Mouse (Mus musculus): ENCODE measurements around the gene Rdh8. TPM values are rescaled to one million over a fixed set of nuclear protein-coding genes. Genes with fewer than 3 reads are reported as not detected.

The Rdh8 gene
- polyA plus RNA-seq, 1 experiment from 2014 or later = not detected

- H3K27me3 ChIP-seq (replicated peaks; ENCODE audit: control insufficient read depth, insufficient read depth, low read length) = no peaks in the 10 kb centered on the region
- H3K27ac ChIP-seq (ENCODE audit: low read depth, low read length) = no peak overlapping the region
- H3K9ac ChIP-seq (ENCODE audit: low read depth, low read length) = no peak overlapping the region
- no peaks in the 10 kb centered on the region for H3K9me3 ChIP-seq (ENCODE audit: control insufficient read depth, low read length)
- 22% methylated on average over 2 of the region's 2 CpGs for WGBS
- DNase-seq (ENCODE audit: low spot score) (no peak), ATAC-seq (replicated peaks; ENCODE audit: low FRiP score) (no peak)
- H3K4me2 ChIP-seq = no peak overlapping the region
- H3K4me3 ChIP-seq (ENCODE audit: low read depth, low read length) = no peak overlapping the region
- H3K36me3 ChIP-seq (ENCODE audit: control insufficient read depth, insufficient read depth, low read length) = no peaks in the 10 kb centered on the region
- H3K4me1 ChIP-seq (replicated peaks; ENCODE audit: control insufficient read depth, insufficient read depth, low read length) = no peaks in the 10 kb centered on the region
Observed at GRCm38 (mm10) chr9:20842670-20843069, 24.4 kb downstream of the Rdh8 start.

GRCm38 (mm10) chr9:20850179-20850578 lies 31.9 kb downstream of the Rdh8 start:
- ATAC-seq (replicated peaks; ENCODE audit: low FRiP score) (no peak), DNase-seq (ENCODE audit: low spot score) (no peak)
- Histone ChIP-seq H3K36me3 (ENCODE audit: control insufficient read depth, insufficient read depth, low read length) (no peaks in the 10 kb centered on the region), H3K27ac (ENCODE audit: low read depth, low read length) (no peak overlapping the region), H3K27me3 (replicated peaks; ENCODE audit: control insufficient read depth, insufficient read depth, low read length) (0 out of 2 replicates have a peak, but pooled peaks cover 4% of the 10 kb centered on the region), H3K4me2 (no peak overlapping the region), H3K4me1 (replicated peaks; ENCODE audit: control insufficient read depth, insufficient read depth, low read length) (no peaks in the 10 kb centered on the region), H3K9ac (ENCODE audit: low read depth, low read length) (no peak overlapping the region), H3K9me3 (ENCODE audit: control insufficient read depth, low read length) (no peaks in the 10 kb centered on the region), H3K4me3 (ENCODE audit: low read depth, low read length) (no peak overlapping the region)
- WGBS = 78% methylated on average over 2 of the region's 2 CpGs

- no peaks in the 10 kb centered on the region for H3K36me3 ChIP-seq (ENCODE audit: control insufficient read depth, insufficient read depth, low read length)
- no peak overlapping the region for H3K4me3 ChIP-seq (ENCODE audit: low read depth, low read length)
- peaks cover 4% of the 10 kb centered on the region; the same call in 1 of the 2 replicates for H3K27me3 ChIP-seq (replicated peaks; ENCODE audit: control insufficient read depth, insufficient read depth, low read length)
- peak; percentile 65 for DNase-seq (ENCODE audit: low spot score)
- no peaks in the 10 kb centered on the region for H3K9me3 ChIP-seq (ENCODE audit: control insufficient read depth, low read length)
- 7% methylated on average over 6 of the region's 6 CpGs for WGBS
- no peak overlapping the region for H3K27ac ChIP-seq (ENCODE audit: low read depth, low read length)
- peak; percentile 20; the same call in 1 of the 2 replicates for ATAC-seq (replicated peaks; ENCODE audit: low FRiP score)
- H3K4me1 ChIP-seq (replicated peaks; ENCODE audit: control insufficient read depth, insufficient read depth, low read length) = no peaks in the 10 kb centered on the region
- no peak overlapping the region for H3K9ac ChIP-seq (ENCODE audit: low read depth, low read length)
- H3K4me2 ChIP-seq = no peak overlapping the region
Observed at GRCm38 (mm10) chr9:20857131-20857530, 38.8 kb downstream of the Rdh8 start.

- 39% methylated on average over 6 of the region's 6 CpGs for WGBS
- no peak for ATAC-seq (replicated peaks; ENCODE audit: low FRiP score)
- no peak overlapping the region for H3K4me2 ChIP-seq
Observed at GRCm38 (mm10) chr9:20859926-20860325, 41.6 kb downstream of the Rdh8 start.

GRCm38 (mm10) chr9:20861821-20862220 lies 43.5 kb downstream of the Rdh8 start:
- H3K4me3 ChIP-seq (ENCODE audit: low read depth, low read length) = no peak overlapping the region
- DNase-seq (ENCODE audit: low spot score) (no peak), ATAC-seq (replicated peaks; ENCODE audit: low FRiP score) (no peak)
- H3K27me3 ChIP-seq (replicated peaks; ENCODE audit: control insufficient read depth, insufficient read depth, low read length) = no peaks in the 10 kb centered on the region; the same call in 1 of the 2 replicates
- 12% methylated on average over 4 of the region's 4 CpGs for WGBS
- no peaks in the 10 kb centered on the region for H3K9me3 ChIP-seq (ENCODE audit: control insufficient read depth, low read length)
- no peaks in the 10 kb centered on the region for H3K36me3 ChIP-seq (ENCODE audit: control insufficient read depth, insufficient read depth, low read length)
- no peak overlapping the region for H3K9ac ChIP-seq (ENCODE audit: low read depth, low read length)
- no peak overlapping the region for H3K4me2 ChIP-seq
- no peak overlapping the region for H3K27ac ChIP-seq (ENCODE audit: low read depth, low read length)
- H3K4me1 ChIP-seq (replicated peaks; ENCODE audit: control insufficient read depth, insufficient read depth, low read length) = no peaks in the 10 kb centered on the region

More at GRCm38 (mm10) chr9:20859926-20860325, 41.6 kb downstream of the Rdh8 start:
- Histone ChIP-seq H3K4me1 (replicated peaks; ENCODE audit: control insufficient read depth, insufficient read depth, low read length) (no peaks in the 10 kb centered on the region), H3K9ac (ENCODE audit: low read depth, low read length) (no peak overlapping the region), H3K27ac (ENCODE audit: low read depth, low read length) (no peak overlapping the region), H3K4me3 (ENCODE audit: low read depth, low read length) (no peak overlapping the region), H3K36me3 (ENCODE audit: control insufficient read depth, insufficient read depth, low read length) (no peaks in the 10 kb centered on the region), H3K27me3 (replicated peaks; ENCODE audit: control insufficient read depth, insufficient read depth, low read length) (no peaks in the 10 kb centered on the region; the same call in 1 of the 2 replicates), H3K9me3 (ENCODE audit: control insufficient read depth, low read length) (no peaks in the 10 kb centered on the region)
- DNase-seq (ENCODE audit: low spot score) = no peak

- WGBS = 32% methylated on average over 4 of the region's 4 CpGs
- Histone ChIP-seq H3K9me3 (ENCODE audit: control insufficient read depth, low read length) (no peaks in the 10 kb centered on the region), H3K4me1 (replicated peaks; ENCODE audit: control insufficient read depth, insufficient read depth, low read length) (no peaks in the 10 kb centered on the region), H3K27me3 (replicated peaks; ENCODE audit: control insufficient read depth, insufficient read depth, low read length) (no peaks in the 10 kb centered on the region; the same call in 1 of the 2 replicates), H3K9ac (ENCODE audit: low read depth, low read length) (no peak overlapping the region), H3K4me3 (ENCODE audit: low read depth, low read length) (no peak overlapping the region), H3K27ac (ENCODE audit: low read depth, low read length) (no peak overlapping the region), H3K36me3 (ENCODE audit: control insufficient read depth, insufficient read depth, low read length) (no peaks in the 10 kb centered on the region), H3K4me2 (no peak overlapping the region)
- DNase-seq (ENCODE audit: low spot score) (no peak), ATAC-seq (replicated peaks; ENCODE audit: low FRiP score) (no peak)
Observed at GRCm38 (mm10) chr9:20862225-20862624, 43.9 kb downstream of the Rdh8 start.

GRCm38 (mm10) chr9:20866879-20867278 lies 48.6 kb downstream of the Rdh8 start:
- H3K4me2 ChIP-seq = no peak overlapping the region
- no peaks in the 10 kb centered on the region for H3K4me1 ChIP-seq (replicated peaks; ENCODE audit: control insufficient read depth, insufficient read depth, low read length)
- DNase-seq (ENCODE audit: low spot score) (no peak), ATAC-seq (replicated peaks; ENCODE audit: low FRiP score) (no peak)
- H3K9me3 ChIP-seq (ENCODE audit: control insufficient read depth, low read length) = no peaks in the 10 kb centered on the region
- 56% methylated on average over 3 of the region's 3 CpGs for WGBS
- no peak overlapping the region for H3K9ac ChIP-seq (ENCODE audit: low read depth, low read length)
- H3K4me3 ChIP-seq (ENCODE audit: low read depth, low read length) = no peak overlapping the region
- H3K36me3 ChIP-seq (ENCODE audit: control insufficient read depth, insufficient read depth, low read length) = no peaks in the 10 kb centered on the region
- H3K27me3 ChIP-seq (replicated peaks; ENCODE audit: control insufficient read depth, insufficient read depth, low read length) = peaks cover 21% of the 10 kb centered on the region
- no peak overlapping the region for H3K27ac ChIP-seq (ENCODE audit: low read depth, low read length)

GRCm38 (mm10) chr9:20868448-20869001 lies 50.2 kb downstream of the Rdh8 start, which contains the start of gene A230050P20Rik:
Gene A230050P20Rik (plus strand): TSS chr9:20868642.
- H3K9ac ChIP-seq (ENCODE audit: low read depth, low read length) = peak within 1 kb of the TSS; percentile 36
- H3K36me3 ChIP-seq (ENCODE audit: control insufficient read depth, insufficient read depth, low read length) = no peaks in the 10 kb centered on the region
- H3K4me1 ChIP-seq (replicated peaks; ENCODE audit: control insufficient read depth, insufficient read depth, low read length) = no peaks in the 10 kb centered on the region
- 7% methylated on average over 53 of the region's 53 CpGs for WGBS
- peak within 1 kb of the TSS; percentile 59 for H3K4me3 ChIP-seq (ENCODE audit: low read depth, low read length)
- H3K4me2 ChIP-seq = peak within 1 kb of the TSS; percentile 64
- ATAC-seq (replicated peaks; ENCODE audit: low FRiP score) (peak; percentile 59), DNase-seq (ENCODE audit: low spot score) (peak; percentile 42)
- peaks cover 21% of the 10 kb centered on the region for H3K27me3 ChIP-seq (replicated peaks; ENCODE audit: control insufficient read depth, insufficient read depth, low read length)
- H3K27ac ChIP-seq (ENCODE audit: low read depth, low read length) = no peak within 1 kb of the TSS
- H3K9me3 ChIP-seq (ENCODE audit: control insufficient read depth, low read length) = no peaks in the 10 kb centered on the region

GRCm38 (mm10) chr9:20869246-20869645 lies 50.9 kb downstream of the Rdh8 start:
- Histone ChIP-seq H3K27me3 (replicated peaks; ENCODE audit: control insufficient read depth, insufficient read depth, low read length) (peaks cover 21% of the 10 kb centered on the region), H3K36me3 (ENCODE audit: control insufficient read depth, insufficient read depth, low read length) (no peaks in the 10 kb centered on the region), H3K4me2 (peak overlapping the region; percentile 64), H3K4me1 (replicated peaks; ENCODE audit: control insufficient read depth, insufficient read depth, low read length) (no peaks in the 10 kb centered on the region), H3K9me3 (ENCODE audit: control insufficient read depth, low read length) (no peaks in the 10 kb centered on the region), H3K4me3 (ENCODE audit: low read depth, low read length) (peak overlapping the region; percentile 59), H3K9ac (ENCODE audit: low read depth, low read length) (no peak overlapping the region; the same call in 1 of the 2 replicates), H3K27ac (ENCODE audit: low read depth, low read length) (no peak overlapping the region)
- no peak for DNase-seq (ENCODE audit: low spot score)
- ATAC-seq (replicated peaks; ENCODE audit: low FRiP score) = 0 out of 2 replicates have a peak, but pooled peaks have one; percentile 27
- 6% methylated on average over 19 of the region's 19 CpGs for WGBS

All from liver, embryonic 11.5 days (tissue).